Mouse (Mus musculus) liver, adult (tissue): Measurements from ENCODE around the gene A630023A22Rik.

ENCODE experiments used
- GATA4 ChIP-seq: IDR thresholded peaks from 2 replicates; pipeline ENCODE4 v1.6.1; 2014; ENCODE audit warnings: mild to moderate bottlenecking, low read length; ENCODE audit not compliant: insufficient replicate concordance

The A630023A22Rik gene

GRCm38 (mm10) chr14:34043341-34043740 is 59.2 kb downstream of the A630023A22Rik start:
- no peak for TF ChIP-seq GATA4

- no peak for TF ChIP-seq GATA4
Measured at GRCm38 (mm10) chr14:34041241-34041640, 61.3 kb downstream of the A630023A22Rik start.

- no peak for TF ChIP-seq GATA4
Measured at GRCm38 (mm10) chr14:34033841-34034610, 68.5 kb downstream of the A630023A22Rik start.

GRCm38 (mm10) chr14:34026710-34027109 is 75.8 kb downstream of the A630023A22Rik start:
- no peak for TF ChIP-seq GATA4

GRCm38 (mm10) chr14:34016938-34017337 is 85.6 kb downstream of the A630023A22Rik start:
- no peak for TF ChIP-seq GATA4

- no peak for TF ChIP-seq GATA4
Measured at GRCm38 (mm10) chr14:34016381-34016780, 86.2 kb downstream of the A630023A22Rik start, which contains the start of gene Gm5460. TSS of gene Gm5460 (plus strand) at chr14:34016758.

GRCm38 (mm10) chr14:34015063-34015462 is 87.5 kb downstream of the A630023A22Rik start, which contains the start of gene Gm30083:
TSS of gene Gm30083 (minus strand) at chr14:34015182.
- TF ChIP-seq GATA4, result no peak

GRCm38 (mm10) chr14:34002358-34002757 is 100.2 kb downstream of the A630023A22Rik start:
- TF ChIP-seq GATA4, result no peak

- TF ChIP-seq GATA4, result no peak
Measured at GRCm38 (mm10) chr14:34001445-34001844, 101.1 kb downstream of the A630023A22Rik start.
